Mouse (Mus musculus): ENCODE results near the gene C1qtnf12. TPM values are rescaled to one million over a fixed set of nuclear protein-coding genes. Genes with fewer than 3 reads are reported as not detected.
A peak's percentile ranks its signal among the peaks of the same experiment; 100 is the strongest.

C1qtnf12 gene
- polyA plus RNA-seq (2015; fragmentation: Nextera tagmentation; extraction: Ambion mirVana) = 30.6 and 36.2 TPM in 2 replicates

DNA sequence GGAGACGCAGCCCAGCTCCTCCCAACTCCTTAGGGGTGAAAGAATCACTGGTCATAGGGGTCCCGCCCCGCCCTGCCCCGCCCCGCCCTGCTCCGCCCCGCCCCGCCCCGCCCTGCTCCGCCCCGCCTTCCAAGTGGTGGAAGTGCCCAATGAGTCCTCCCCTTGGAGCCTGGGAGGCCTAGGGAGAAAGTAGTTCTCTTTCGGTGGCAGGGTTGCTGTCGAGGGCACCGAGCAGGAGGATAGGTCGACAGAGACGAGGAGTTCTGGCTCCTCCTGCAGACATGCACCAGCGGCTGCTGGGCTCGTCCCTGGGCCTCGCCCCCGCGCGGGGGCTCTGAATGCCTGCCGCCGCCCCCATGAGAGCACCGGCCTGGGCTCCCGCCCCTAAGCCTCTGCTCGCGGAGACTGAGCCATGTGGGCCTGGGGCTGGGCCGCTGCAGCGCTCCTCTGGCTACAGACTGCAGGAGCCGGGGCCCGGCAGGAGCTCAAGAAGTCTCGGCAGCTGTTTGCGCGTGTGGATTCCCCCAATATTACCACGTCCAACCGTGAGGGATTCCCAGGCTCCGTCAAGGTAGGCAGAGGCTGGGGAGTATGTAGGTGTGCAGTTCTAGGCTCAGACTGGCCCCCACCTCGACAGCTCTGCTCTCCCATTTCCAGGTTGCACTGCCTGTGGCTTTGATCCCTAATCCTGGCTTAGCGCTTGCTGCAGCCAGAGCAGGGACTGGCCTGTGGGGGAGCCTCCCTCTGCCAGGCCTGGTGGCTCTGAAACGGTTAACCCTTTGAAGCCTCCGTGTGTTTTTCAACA lies at the start of gene C1qtnf12:
C1qtnf12 (plus strand) TSS at position 152 of the 805 bp plus-strand sequence.
- DNase-seq (ENCODE audit: low spot score) (peak; percentile 77), ATAC-seq (peak; percentile 90)
- peak within 1 kb of the TSS; percentile 95 for H3K4me2 ChIP-seq (replicated peaks; ENCODE audit: low read depth, low read length)
- no peaks in the 10 kb centered on the region for H3K27me3 ChIP-seq (replicated peaks; ENCODE audit: insufficient read depth, low read length)
- H3K4me1 ChIP-seq (ENCODE audit: insufficient read depth, low read depth, low read length) = peaks cover 8% of the 10 kb centered on the region; the same call in 1 of the 2 replicates
- H3K9ac ChIP-seq (replicated peaks; ENCODE audit: low read depth) = peak within 1 kb of the TSS; percentile 60
- TF ChIP-seq CTCF (IDR thresholded peaks at IDR 0.05) = no peak
- no peak for TF ChIP-seq EP300 (IDR thresholded peaks at IDR 0.05)
- H3K4me3 ChIP-seq (ENCODE audit: low read depth, low read length) = peak within 1 kb of the TSS; percentile 54
- WGBS = under 1% methylated on average over 29 of the region's 42 CpGs
- peak within 1 kb of the TSS; percentile 11 for H3K27ac ChIP-seq (ENCODE audit: low read length)
- no peaks in the 10 kb centered on the region for H3K9me3 ChIP-seq (ENCODE audit: low read length)
- peaks cover 10% of the 10 kb centered on the region for H3K36me3 ChIP-seq (ENCODE audit: insufficient read depth, low read length)

DNA sequence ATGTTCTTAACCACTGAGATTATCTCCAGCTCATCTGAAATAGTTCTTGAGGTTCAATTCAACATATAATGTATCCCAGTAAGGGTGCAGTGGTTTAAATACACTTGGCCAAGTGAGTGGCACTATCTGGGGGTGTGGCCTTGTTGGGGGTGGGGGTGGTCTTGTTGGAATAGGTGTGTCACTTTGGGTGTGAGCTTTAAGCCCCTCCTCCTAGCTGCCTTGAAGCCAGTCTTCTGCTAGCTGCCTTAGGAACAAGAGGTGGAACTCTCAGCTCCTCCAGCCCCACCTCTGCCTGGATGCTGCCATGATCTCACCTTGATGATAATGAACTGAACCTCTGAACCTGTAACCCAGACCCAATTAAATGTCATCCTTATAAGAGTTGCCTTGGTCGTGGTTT lies 30.1 kb upstream of the C1qtnf12 start:
- ATAC-seq (no peak), DNase-seq (ENCODE audit: low spot score) (no peak)
- Histone ChIP-seq H3K4me3 (ENCODE audit: low read depth, low read length) (no peak overlapping the region), H3K27ac (ENCODE audit: low read length) (no peak overlapping the region), H3K36me3 (ENCODE audit: insufficient read depth, low read length) (no peaks in the 10 kb centered on the region), H3K9me3 (ENCODE audit: low read length) (no peaks in the 10 kb centered on the region), H3K4me2 (replicated peaks; ENCODE audit: low read depth, low read length) (no peak overlapping the region), H3K27me3 (replicated peaks; ENCODE audit: insufficient read depth, low read length) (no peaks in the 10 kb centered on the region), H3K4me1 (ENCODE audit: insufficient read depth, low read depth, low read length) (no peaks in the 10 kb centered on the region), H3K9ac (replicated peaks; ENCODE audit: low read depth) (no peak overlapping the region)
- TF ChIP-seq EP300 (IDR thresholded peaks at IDR 0.05) = no peak
- no peak for TF ChIP-seq CTCF (IDR thresholded peaks at IDR 0.05)
- 70% methylated on average over 1 of the region's 1 CpGs for WGBS

DNA sequence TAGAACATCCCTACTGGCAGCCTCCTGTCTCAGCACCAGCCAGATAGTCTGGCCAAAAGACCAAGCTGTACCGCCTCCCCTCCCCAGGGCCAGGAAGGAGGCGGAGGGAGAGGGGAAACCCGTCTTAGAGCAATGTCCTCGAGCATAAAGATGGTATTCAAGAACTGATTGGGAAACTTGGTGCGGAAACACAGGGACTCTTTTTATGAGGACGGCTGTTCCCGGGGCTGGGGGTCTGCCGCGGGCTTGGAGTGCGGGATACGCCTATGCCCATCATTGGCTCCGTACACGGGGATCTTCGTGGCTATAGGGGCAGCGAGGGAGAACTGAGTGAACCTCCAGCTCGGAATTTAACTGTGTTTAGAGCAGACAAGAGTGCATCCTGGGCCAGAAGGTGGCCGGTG lies 19.1 kb upstream of the C1qtnf12 start:
- TF ChIP-seq CTCF (IDR thresholded peaks at IDR 0.05) = no peak
- no peak for TF ChIP-seq EP300 (IDR thresholded peaks at IDR 0.05)
- Histone ChIP-seq H3K9me3 (ENCODE audit: low read length) (no peaks in the 10 kb centered on the region), H3K27ac (ENCODE audit: low read length) (peak overlapping the region; percentile 90), H3K4me1 (ENCODE audit: insufficient read depth, low read depth, low read length) (peaks cover 6% of the 10 kb centered on the region; the same call in 1 of the 2 replicates), H3K36me3 (ENCODE audit: insufficient read depth, low read length) (0 out of 2 replicates have a peak, but pooled peaks cover 2% of the 10 kb centered on the region), H3K27me3 (replicated peaks; ENCODE audit: insufficient read depth, low read length) (no peaks in the 10 kb centered on the region), H3K4me2 (replicated peaks; ENCODE audit: low read depth, low read length) (peak overlapping the region; percentile 90), H3K4me3 (ENCODE audit: low read depth, low read length) (peak overlapping the region; percentile 99), H3K9ac (replicated peaks; ENCODE audit: low read depth) (peak overlapping the region; percentile 83)
- ATAC-seq (peak; percentile 24), DNase-seq (ENCODE audit: low spot score) (peak; percentile 53)
- 1% methylated on average over 16 of the region's 17 CpGs for WGBS

DNA sequence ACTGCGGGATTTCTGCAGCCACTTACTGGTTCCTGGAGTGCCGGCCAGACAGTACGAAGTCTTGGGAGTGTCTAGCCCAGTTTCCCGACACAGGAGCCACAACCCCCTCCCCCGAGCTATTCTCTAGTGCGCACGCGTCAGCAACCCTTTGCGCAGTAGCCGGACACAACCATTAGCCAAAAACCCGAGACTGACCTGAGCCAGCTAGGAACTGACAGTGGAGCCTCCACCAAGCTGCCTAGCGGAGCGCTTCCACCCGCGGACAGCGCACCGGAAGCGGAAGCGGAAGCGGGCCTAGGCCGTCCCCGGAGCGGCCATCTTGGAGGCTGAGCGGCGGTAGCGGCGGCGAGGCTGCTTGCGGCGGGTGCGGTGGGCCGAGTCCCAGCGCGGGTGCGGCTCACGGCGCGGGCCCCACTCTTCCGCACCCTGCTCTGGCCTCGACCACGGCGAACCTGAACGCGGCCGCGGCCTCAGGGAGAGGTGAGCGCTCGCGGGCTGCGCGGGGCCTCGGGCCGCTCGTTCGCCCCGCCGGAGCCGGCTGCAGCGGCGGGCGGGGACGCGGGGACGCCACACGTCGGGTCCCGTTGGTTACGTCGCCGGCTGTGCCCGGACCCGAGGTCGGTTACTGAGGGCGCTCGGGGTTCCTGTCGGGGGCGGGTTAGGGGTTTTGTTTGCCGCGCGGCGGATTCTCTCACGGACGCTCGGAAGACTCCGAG lies 18.4 kb upstream of the C1qtnf12 start, which contains the start of gene Ube2j2:
Ube2j2 (plus strand) TSS at position 298 of the 716 bp plus-strand sequence.
- peak within 1 kb of the TSS; percentile 83 for H3K9ac ChIP-seq (replicated peaks; ENCODE audit: low read depth)
- DNase-seq (ENCODE audit: low spot score) = peak; percentile 97
- TF ChIP-seq EP300 (IDR thresholded peaks at IDR 0.05) (peak; percentile 42; the same call in 1 of the 2 replicates), CTCF (IDR thresholded peaks at IDR 0.05) (peak; percentile 25; the same call in 1 of the 2 replicates)
- H3K4me2 ChIP-seq (replicated peaks; ENCODE audit: low read depth, low read length) = peak within 1 kb of the TSS; percentile 90
- H3K36me3 ChIP-seq (ENCODE audit: insufficient read depth, low read length) = peaks cover 6% of the 10 kb centered on the region; the same call in 1 of the 2 replicates
- peak within 1 kb of the TSS; percentile 99 for H3K4me3 ChIP-seq (ENCODE audit: low read depth, low read length)
- H3K9me3 ChIP-seq (ENCODE audit: low read length) = no peaks in the 10 kb centered on the region
- peaks cover 6% of the 10 kb centered on the region; the same call in 1 of the 2 replicates for H3K4me1 ChIP-seq (ENCODE audit: insufficient read depth, low read depth, low read length)
- peak; percentile 99 for ATAC-seq
- no peaks in the 10 kb centered on the region for H3K27me3 ChIP-seq (replicated peaks; ENCODE audit: insufficient read depth, low read length)
- WGBS = under 1% methylated on average over 76 of the region's 85 CpGs
- H3K27ac ChIP-seq (ENCODE audit: low read length) = peak within 1 kb of the TSS; percentile 90

DNA sequence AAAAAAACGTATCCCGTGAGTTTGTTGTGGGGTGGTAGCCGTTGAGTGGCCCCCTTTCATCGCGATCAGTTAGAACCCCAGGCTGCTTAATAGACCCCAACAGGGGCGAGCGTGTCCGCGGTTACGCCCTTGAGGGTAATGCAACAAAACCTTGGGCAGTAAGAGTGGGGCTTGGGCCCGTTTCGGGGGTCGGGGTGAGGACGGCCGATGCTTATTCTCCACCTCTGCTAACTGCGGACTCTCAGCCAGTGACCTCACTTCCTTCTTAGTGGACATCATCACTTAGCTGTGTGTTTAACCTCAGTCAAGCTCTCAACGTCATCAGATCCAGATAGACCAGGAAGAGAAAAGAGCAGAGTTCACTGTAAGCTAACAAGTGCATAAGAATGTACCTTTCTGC lies 17.8 kb upstream of the C1qtnf12 start:
- Histone ChIP-seq H3K36me3 (ENCODE audit: insufficient read depth, low read length) (peaks cover 10% of the 10 kb centered on the region; the same call in 1 of the 2 replicates), H3K27me3 (replicated peaks; ENCODE audit: insufficient read depth, low read length) (no peaks in the 10 kb centered on the region), H3K9me3 (ENCODE audit: low read length) (no peaks in the 10 kb centered on the region), H3K9ac (replicated peaks; ENCODE audit: low read depth) (peak overlapping the region; percentile 83), H3K4me2 (replicated peaks; ENCODE audit: low read depth, low read length) (peak overlapping the region; percentile 90), H3K4me3 (ENCODE audit: low read depth, low read length) (peak overlapping the region; percentile 99), H3K27ac (ENCODE audit: low read length) (peak overlapping the region; percentile 90), H3K4me1 (ENCODE audit: insufficient read depth, low read depth, low read length) (peaks cover 6% of the 10 kb centered on the region; the same call in 1 of the 2 replicates)
- peak; percentile 81 for DNase-seq (ENCODE audit: low spot score)
- no peak; the same call in 1 of the 2 replicates for ATAC-seq
- under 1% methylated on average over 17 of the region's 17 CpGs for WGBS
- TF ChIP-seq CTCF (IDR thresholded peaks at IDR 0.05) (no peak), EP300 (IDR thresholded peaks at IDR 0.05) (no peak)

DNA sequence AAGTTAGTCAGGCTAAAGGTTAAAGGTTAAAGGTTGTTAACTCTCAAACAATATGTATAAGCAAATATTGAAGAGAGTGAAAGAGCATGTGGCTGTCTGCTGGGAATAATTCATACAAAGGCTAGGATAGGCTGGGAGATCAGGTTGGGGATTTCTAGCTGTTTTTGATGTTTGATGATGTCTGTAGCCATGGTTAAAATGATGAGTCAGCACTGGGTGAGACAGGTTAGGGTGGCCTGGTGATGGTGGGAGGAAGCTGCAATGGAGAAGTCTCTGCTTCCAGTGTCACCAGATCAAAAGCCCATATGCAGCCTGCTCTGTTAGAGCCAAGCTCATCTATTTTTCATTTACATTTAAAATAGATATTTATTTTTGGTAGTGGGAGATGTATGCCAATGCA lies 15.0 kb upstream of the C1qtnf12 start:
- peaks cover 32% of the 10 kb centered on the region for H3K36me3 ChIP-seq (ENCODE audit: insufficient read depth, low read length)

More for the DNA sequence above, 15.0 kb upstream of the C1qtnf12 start:
- H3K27ac ChIP-seq (ENCODE audit: low read length) = no peak overlapping the region
- TF ChIP-seq CTCF (IDR thresholded peaks at IDR 0.05) = no peak
- no peak for TF ChIP-seq EP300 (IDR thresholded peaks at IDR 0.05)
- H3K9ac ChIP-seq (replicated peaks; ENCODE audit: low read depth) = no peak overlapping the region
- H3K27me3 ChIP-seq (replicated peaks; ENCODE audit: insufficient read depth, low read length) = no peaks in the 10 kb centered on the region
- no peaks in the 10 kb centered on the region for H3K9me3 ChIP-seq (ENCODE audit: low read length)
- no peak for DNase-seq (ENCODE audit: low spot score)
- no peak overlapping the region for H3K4me2 ChIP-seq (replicated peaks; ENCODE audit: low read depth, low read length)
- peaks cover 6% of the 10 kb centered on the region; the same call in 1 of the 2 replicates for H3K4me1 ChIP-seq (ENCODE audit: insufficient read depth, low read depth, low read length)
- no peak overlapping the region for H3K4me3 ChIP-seq (ENCODE audit: low read depth, low read length)
- no peak for ATAC-seq

Data from lung, postnatal 0 days (tissue).